Mouse (Mus musculus) ES-E14 (cell line): ENCODE results near the gene Dok5. TPM values are rescaled to one million over a fixed set of nuclear protein-coding genes. Genes with fewer than 3 reads are reported as not detected.

Experiments used
- DNase-seq: peaks from one replicate; pipeline ENCODE4 v3.0.0-alpha.2; 2013; ENCODE audit warnings: low read depth, low spot score
- H3K27ac ChIP-seq: 2 replicates; pipeline ENCODE4 v1.5.1; 2012; ENCODE audit warnings: low read depth, mild to moderate bottlenecking, low read length, moderate library complexity, mixed read lengths; ENCODE audit not compliant: poor library complexity, insufficient read depth, severe bottlenecking
- H3K36me3 ChIP-seq: 2 replicates; pipeline ENCODE4 v1.6.1; 2012; ENCODE audit warnings: mild to moderate bottlenecking, low read length, moderate library complexity, mixed read lengths; ENCODE audit not compliant: control insufficient read depth, poor library complexity, insufficient read depth, severe bottlenecking
- H3K4me1 ChIP-seq, 2 experiments: fragments of 150-350 bp in 1 of 2; sonication (generic) in 1 of 2; 2 replicates each; pipeline ENCODE4 v1.6.1; 2012; ENCODE audit warnings: low read length in 2 of 2, mild to moderate bottlenecking in 1 of 2, mixed read lengths in 1 of 2; ENCODE audit not compliant: control insufficient read depth in 2 of 2, insufficient read depth in 2 of 2, poor library complexity in 1 of 2
- H3K4me3 ChIP-seq, 2 experiments: fragments of 150-350 bp in 1 of 2; sonication (generic) in 1 of 2; 2 replicates each; pipeline ENCODE4 v1.5.1; 2012; ENCODE audit warnings: low read length in 2 of 2, low read depth in 1 of 2, mild to moderate bottlenecking in 1 of 2, mixed read lengths in 1 of 2; ENCODE audit not compliant: insufficient read depth in 1 of 2, poor library complexity in 1 of 2, severe bottlenecking in 1 of 2
- H3K9ac ChIP-seq: 2 replicates; pipeline ENCODE4 v1.6.1; 2012; ENCODE audit warnings: low read depth, mild to moderate bottlenecking, low read length, mixed read lengths; ENCODE audit not compliant: poor library complexity, insufficient read depth, severe bottlenecking
- H3K9me3 ChIP-seq: fragments of 150-350 bp; sonication (generic); 2 replicates; pipeline ENCODE4 v1.6.1; 2012; ENCODE audit warnings: low read depth, mild to moderate bottlenecking, low read length; ENCODE audit not compliant: control insufficient read depth, insufficient read depth
- CHD2 ChIP-seq: IDR thresholded peaks from 2 replicates; pipeline ENCODE4 v1.6.1; 2014; ENCODE audit warnings: mild to moderate bottlenecking, low read depth, low read length, inconsistent platforms
- HCFC1 ChIP-seq: IDR thresholded peaks from 2 replicates; pipeline ENCODE4 v1.6.1; 2012; ENCODE audit warnings: low read length, inconsistent platforms, borderline replicate concordance; ENCODE audit not compliant: insufficient read depth
- MAFK ChIP-seq: IDR thresholded peaks from 2 replicates; pipeline ENCODE4 v1.6.1; 2014; ENCODE audit warnings: mild to moderate bottlenecking, low read depth, low read length, inconsistent platforms; ENCODE audit not compliant: insufficient read depth
- ZC3H11A ChIP-seq: IDR thresholded peaks from 2 replicates; pipeline ENCODE4 v1.6.1; 2012; ENCODE audit warnings: low read depth, mild to moderate bottlenecking, inconsistent platforms, low read length, borderline replicate concordance
- ZNF384 ChIP-seq: IDR thresholded peaks from 2 replicates; pipeline ENCODE4 v1.6.1; 2012; ENCODE audit warnings: low read depth, low read length, inconsistent platforms
- in situ Hi-C, 2 experiments: fragments of 600-800 bp; cut with MboI; formaldehyde crosslinking; loops; one replicate each; pipeline ENCODE4 v1.15.1; 2025; ENCODE audit warnings: low sequenced_read_pairs in 2 of 2, inconsistent platforms in 1 of 2; ENCODE audit not compliant: unreplicated experiment in 2 of 2
- total RNA-seq: library from RNA; depleted of rRNA; stranded (reverse); fragments of 300-350 nt; gene quantifications from 2 replicates; pipeline ENCODE4 v1.2.3, GENCODE M21; 2012

Gene Dok5
- total RNA-seq, 1 experiment = 0.58 TPM

DNA sequence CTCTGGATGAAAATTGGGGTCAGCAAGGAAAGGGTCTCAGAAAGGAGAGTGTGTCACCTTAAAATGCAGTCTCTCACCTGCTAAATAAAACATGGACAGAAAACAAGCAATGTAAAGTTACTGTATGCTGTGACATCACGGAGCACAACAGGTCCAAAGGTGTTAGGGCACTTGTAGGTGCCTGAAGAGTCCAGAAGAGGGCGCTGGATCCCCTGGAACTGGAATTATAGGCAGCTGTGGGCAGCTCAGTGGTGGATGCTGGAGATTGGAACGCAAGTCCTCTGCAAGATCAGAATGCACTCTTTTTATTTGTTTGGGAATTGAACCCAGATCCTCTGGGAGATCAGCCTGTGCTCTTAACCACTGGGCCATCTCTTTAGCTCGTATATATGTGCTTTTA, 129.0 kb downstream of the Dok5 start:
- no peak for TF ChIP-seq MAFK
- TF ChIP-seq ZC3H11A = 0 out of 2 replicates have a peak, but pooled peaks have one; percentile 26
- no peak for TF ChIP-seq ZNF384
- TF ChIP-seq HCFC1 = no peak
- TF ChIP-seq CHD2 = no peak
- no peak overlapping the region for H3K9ac ChIP-seq
- no peaks in the 10 kb centered on the region for H3K9me3 ChIP-seq
- H3K4me1 ChIP-seq = no peaks in the 10 kb centered on the region
- no peak overlapping the region for H3K4me3 ChIP-seq
- no peaks in the 10 kb centered on the region for H3K36me3 ChIP-seq
- peak; percentile 39 for DNase-seq
- H3K27ac ChIP-seq = no peak overlapping the region
- in situ Hi-C loops = loop anchor here (10.0 to 25.0 kb wide), 3 partner anchors 173 to 406 kb away; no protein-coding TSS in a partner anchor

DNA sequence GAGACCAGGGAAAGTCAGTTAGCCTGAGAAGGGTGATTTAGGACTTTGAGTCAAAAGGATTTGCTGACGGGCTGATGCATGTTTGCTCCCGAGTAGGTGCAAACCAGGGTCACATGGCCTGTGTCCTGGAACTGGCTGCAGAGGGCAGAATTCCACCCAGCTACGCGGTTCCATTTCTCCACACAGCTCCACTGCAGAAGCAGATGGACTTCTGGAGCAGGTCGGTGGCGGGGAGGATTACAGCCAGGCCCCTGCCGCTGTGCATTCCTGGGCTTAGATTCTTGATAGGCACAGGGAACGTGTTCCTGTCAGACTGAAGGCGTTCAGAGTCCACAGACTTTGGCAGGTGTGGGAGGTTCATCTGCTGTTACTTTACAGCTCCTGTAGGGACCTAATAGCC, 131.2 kb downstream of the Dok5 start:
- Histone ChIP-seq H3K36me3 (no peaks in the 10 kb centered on the region), H3K4me3 (no peak overlapping the region), H3K4me1 (no peaks in the 10 kb centered on the region), H3K9me3 (no peaks in the 10 kb centered on the region), H3K9ac (no peak overlapping the region), H3K27ac (no peak overlapping the region)
- TF ChIP-seq ZC3H11A = no peak
- TF ChIP-seq CHD2 = no peak
- TF ChIP-seq MAFK = no peak
- TF ChIP-seq ZNF384 = no peak
- no peak for TF ChIP-seq HCFC1
- in situ Hi-C loops = loop anchor here (10.0 to 25.0 kb wide), 3 partner anchors 175 to 408 kb away; no protein-coding TSS in a partner anchor
- DNase-seq = no peak

DNA sequence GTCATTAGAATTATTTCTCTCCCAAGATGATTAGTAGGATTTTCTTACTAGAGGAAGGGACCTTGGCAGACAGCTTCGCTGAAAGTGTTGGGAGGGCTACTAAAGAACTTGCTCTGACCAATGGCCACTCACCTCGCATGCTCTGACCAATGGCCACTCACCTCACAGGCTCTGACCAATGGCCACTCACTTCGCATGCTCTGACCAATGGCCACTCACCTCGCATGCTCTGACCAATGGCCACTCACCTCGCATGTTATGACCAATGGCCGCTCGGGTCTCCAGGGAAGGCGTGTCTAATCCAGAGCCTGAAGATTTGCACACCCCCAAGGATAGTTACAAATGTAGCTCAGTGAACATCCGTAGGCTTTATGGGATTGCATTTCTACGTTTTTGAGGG, 131.6 kb downstream of the Dok5 start:
- Histone ChIP-seq H3K36me3 (no peaks in the 10 kb centered on the region), H3K27ac (no peak overlapping the region), H3K9me3 (no peaks in the 10 kb centered on the region), H3K4me1 (no peaks in the 10 kb centered on the region), H3K9ac (no peak overlapping the region), H3K4me3 (no peak overlapping the region)
- no peak for DNase-seq
- in situ Hi-C loops = loop anchor here (10.0 to 25.0 kb wide), 3 partner anchors 176 to 408 kb away; no protein-coding TSS in a partner anchor
- no peak for TF ChIP-seq MAFK
- TF ChIP-seq HCFC1 = no peak

DNA sequence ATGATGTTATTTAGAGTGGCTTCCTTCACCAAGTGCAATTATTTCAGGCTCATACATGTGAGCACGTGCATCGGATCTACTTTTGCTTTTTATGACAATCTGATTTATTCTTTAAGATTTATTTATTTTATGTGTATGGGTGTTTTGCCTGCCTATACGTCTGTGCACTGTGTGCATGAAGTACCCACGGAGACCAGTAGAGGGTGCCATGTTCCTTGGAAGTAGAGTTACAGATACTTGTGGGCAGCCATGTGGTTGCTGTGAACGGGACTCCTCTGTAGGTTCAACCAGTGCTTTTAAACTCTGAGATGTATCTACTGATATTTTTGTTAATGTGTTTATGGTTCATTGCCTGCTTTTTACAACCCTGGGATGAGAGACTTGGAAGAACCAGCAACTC, 132.4 kb downstream of the Dok5 start:
- TF ChIP-seq MAFK (no peak), CHD2 (no peak), HCFC1 (no peak), ZC3H11A (no peak), ZNF384 (no peak)
- Histone ChIP-seq H3K9me3 (no peaks in the 10 kb centered on the region), H3K27ac (no peak overlapping the region), H3K4me3 (no peak overlapping the region), H3K4me1 (no peaks in the 10 kb centered on the region), H3K9ac (no peak overlapping the region), H3K36me3 (no peaks in the 10 kb centered on the region)
- peak; percentile 54 for DNase-seq
- in situ Hi-C loops = loop anchor here (10.0 to 25.0 kb wide), 3 partner anchors 177 to 409 kb away; no protein-coding TSS in a partner anchor

DNA sequence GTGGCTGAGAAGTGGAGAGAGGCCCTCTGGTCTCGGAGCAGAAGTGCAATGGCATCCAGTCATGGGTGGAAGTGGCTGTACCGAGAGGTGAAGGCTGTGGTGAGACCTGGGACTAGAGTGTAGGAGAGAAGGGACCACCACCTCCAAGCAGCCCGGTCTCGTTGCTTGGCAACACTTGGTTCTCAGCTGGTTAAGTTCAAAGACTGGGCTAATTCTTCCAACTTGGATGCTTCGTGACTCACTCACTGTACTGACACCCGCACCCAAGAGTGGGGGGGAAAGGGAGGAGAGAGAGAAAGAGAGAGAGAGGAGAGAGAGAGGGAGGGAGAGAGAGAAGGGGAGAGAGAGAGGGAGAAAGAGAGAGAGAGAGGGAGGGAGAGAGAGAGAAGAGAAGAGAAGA, 133.2 kb downstream of the Dok5 start:
- no peak for DNase-seq
- in situ Hi-C loops = loop anchor here (5.0 to 25.0 kb wide), 4 partner anchors 178 to 410 kb away; no protein-coding TSS in a partner anchor
- Histone ChIP-seq H3K36me3 (no peaks in the 10 kb centered on the region), H3K4me3 (no peak overlapping the region), H3K4me1 (no peaks in the 10 kb centered on the region), H3K27ac (no peak overlapping the region), H3K9ac (no peak overlapping the region), H3K9me3 (no peaks in the 10 kb centered on the region)
- TF ChIP-seq ZNF384 (no peak), CHD2 (no peak), MAFK (no peak), ZC3H11A (no peak), HCFC1 (no peak)
